Mouse (Mus musculus): ENCODE data around the gene Tsacc. TPM values are rescaled to one million over a fixed set of nuclear protein-coding genes. Genes with fewer than 3 reads are reported as not detected.
"Not testable (repeated sequence)": the region's sequence is repeated elsewhere in the genome, so short reads cannot be mapped to it uniquely, and the experiment has no call there.

The Tsacc gene
- total RNA-seq (2015) = 2.8 and 6.6 TPM in 2 replicates
- 0.95 and 3.5 TPM in 2 replicates for total RNA-seq (2017)

GRCm38 (mm10) chr3:88296561-88297318 is at the start of gene Tsacc, which contains the start of gene Cct3:
Tsacc (minus strand) TSS chr3:88296999.
Cct3 (plus strand) TSS chr3:88297116.
- ATAC-seq (ENCODE audit: poor library complexity, severe bottlenecking) = peak; percentile 91

DNA sequence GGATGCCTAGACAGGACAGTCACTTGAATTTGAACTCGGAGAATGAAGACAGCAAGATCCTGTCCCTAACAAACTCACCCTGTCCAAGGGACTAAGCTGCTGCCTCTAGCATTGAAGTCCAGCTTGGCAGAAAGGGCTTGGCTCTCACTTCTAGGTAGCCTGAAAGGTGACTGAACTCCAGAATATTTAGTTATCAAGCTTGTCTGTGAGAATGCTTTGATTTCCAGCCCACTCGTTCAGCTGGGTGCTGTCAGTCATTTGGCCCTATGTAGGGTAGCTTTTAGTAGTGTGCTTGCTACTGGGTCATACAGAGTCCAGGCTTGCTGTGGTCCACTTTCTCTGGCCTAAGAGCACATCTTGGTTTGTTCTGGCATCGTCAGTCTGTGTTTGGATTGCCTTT is 42.2 kb upstream of the Tsacc start:
- ATAC-seq (ENCODE audit: poor library complexity, severe bottlenecking) = no peak

DNA sequence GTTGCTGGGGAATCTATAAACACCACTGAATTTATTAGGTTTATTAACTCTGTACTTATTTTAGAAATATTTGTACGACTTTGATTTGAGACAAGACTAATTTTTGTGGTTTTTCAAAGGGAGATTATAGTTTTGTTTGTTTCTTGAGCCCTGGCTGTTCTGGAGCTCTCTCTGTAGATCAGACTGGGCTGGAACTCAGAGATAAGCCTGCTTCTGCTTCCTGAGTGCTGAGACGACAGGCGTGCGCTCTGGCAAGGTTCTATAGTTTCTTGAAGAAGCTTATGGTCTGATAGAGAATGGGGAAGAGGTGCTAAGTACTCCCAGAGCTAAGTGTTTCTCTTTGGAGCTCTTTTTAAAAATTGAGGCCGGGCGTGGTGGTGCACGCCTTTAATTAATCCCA is 41.5 kb upstream of the Tsacc start:
- ATAC-seq (ENCODE audit: poor library complexity, severe bottlenecking) = no peak

GRCm38 (mm10) chr3:88337367-88338020 is 40.7 kb upstream of the Tsacc start:
- ATAC-seq (ENCODE audit: poor library complexity, severe bottlenecking) = peak; percentile 20

DNA sequence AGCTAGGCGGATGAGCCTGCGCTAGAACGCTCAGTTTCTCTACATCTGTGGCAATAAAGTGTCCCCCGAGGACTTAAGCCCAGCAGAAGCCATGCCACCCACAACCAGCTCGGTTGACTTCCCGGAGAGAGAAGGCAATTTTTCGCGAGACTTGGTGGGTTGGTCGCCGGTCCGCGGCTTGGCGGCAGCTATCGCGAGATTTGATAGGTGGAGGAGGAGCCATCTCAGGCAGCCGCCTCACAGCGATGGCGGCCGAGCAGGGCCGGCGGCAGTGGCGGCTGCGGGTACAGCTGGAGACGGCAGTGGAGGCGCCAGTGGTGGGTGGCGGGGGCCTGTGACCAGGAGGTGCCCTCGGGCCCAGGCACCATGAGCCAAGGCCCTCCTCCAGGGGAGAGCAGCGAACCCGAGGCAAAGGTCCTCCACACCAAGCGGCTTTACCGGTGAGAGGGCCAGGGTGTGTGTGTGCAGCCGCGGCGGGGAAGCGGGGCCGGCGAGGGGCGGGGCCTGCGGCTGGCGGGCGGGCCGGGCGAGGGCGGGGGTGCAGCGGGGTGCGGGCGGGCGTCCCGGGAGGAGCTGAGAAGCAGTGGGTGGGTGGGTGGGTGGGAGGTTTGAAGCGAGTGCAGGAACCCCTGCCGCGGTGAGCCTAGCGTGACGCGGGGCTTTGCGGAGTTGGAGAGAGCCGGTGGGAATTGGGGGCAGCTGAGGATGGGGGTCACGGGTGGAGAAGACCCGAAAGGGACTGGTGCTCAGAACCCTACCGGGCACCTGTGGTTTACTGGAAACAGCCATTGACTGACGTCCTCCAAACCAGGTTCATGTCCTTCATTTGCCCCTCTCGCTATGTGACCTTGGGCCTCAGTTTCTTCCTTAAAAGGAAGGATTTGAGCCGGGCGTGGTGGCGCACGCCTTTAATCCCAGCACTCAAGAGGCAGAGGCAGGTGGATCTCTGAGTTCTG is 39.5 kb upstream of the Tsacc start, which contains the start of the genes Tmem79 and Smg5:
TSS of gene Tmem79 (minus strand) at position 91 of the 956 bp plus-strand sequence.
TSS of gene Smg5 (plus strand) at position 203 of the 956 bp plus-strand sequence.
- ATAC-seq (ENCODE audit: poor library complexity, severe bottlenecking) = peak; percentile 90

DNA sequence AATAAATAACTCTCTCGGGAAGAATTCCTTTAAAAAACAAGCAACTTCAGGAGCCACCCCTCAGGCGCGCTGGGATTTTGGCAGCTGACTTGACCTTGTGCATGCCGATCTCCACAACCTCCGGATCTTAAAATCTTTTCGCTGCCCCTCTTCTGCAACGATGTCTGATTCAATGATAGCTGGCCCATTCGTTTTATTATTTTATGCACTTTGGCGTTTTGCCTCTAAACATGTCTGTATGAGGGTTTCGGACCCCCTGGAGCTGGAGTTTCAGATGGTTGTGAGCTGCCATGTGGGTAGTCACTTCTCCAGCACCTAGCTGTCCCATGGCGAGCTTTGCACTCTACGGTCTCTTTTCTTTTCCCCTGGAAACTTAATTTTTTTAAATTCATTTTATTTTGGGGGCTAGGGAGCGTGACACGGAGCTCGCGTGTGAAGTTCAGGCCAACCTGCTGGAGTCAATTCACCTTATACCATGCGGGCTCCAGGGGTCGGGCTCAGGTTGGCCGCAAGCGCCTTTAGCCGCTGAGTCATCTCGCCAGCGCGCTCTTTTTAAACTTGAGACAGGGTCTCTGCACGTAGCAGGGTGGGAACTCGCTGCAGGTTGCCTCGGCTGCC is 38.7 kb upstream of the Tsacc start:
- peak; percentile 52 for ATAC-seq (ENCODE audit: poor library complexity, severe bottlenecking)

GRCm38 (mm10) chr3:88334902-88335435 is 38.2 kb upstream of the Tsacc start:
- ATAC-seq (ENCODE audit: poor library complexity, severe bottlenecking) = no peak

DNA sequence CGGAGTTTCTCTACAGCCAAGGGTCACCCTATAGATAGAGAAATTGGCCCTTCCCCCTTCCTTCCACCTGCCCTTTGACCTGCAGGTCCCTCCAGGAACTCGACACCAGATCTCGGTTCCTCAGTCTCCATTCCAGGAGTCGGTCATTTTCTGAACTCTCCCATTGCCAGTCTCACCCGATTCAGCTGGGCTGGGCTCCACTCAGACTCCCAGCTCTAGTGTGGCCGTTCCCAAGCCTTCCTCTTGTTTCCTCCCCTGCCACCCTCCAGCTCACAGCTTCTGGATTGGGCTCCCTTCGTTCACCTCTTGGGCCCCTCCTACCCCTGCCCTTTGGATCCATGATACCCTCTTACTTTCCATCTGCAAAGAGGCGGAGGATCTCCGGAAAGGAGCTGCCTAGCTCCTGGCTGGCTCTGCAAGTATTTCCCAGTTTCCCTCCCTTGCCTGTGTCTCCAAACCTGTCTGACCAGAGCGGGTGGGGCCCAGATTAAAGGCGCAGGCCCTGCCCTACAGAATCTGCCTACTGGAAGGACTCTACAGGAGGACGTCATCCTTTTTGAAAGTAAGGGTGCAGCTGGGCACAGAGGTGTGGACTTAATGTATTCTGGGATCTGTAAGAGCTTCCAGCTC is 37.3 kb upstream of the Tsacc start:
- ATAC-seq (ENCODE audit: poor library complexity, severe bottlenecking) = no peak

DNA sequence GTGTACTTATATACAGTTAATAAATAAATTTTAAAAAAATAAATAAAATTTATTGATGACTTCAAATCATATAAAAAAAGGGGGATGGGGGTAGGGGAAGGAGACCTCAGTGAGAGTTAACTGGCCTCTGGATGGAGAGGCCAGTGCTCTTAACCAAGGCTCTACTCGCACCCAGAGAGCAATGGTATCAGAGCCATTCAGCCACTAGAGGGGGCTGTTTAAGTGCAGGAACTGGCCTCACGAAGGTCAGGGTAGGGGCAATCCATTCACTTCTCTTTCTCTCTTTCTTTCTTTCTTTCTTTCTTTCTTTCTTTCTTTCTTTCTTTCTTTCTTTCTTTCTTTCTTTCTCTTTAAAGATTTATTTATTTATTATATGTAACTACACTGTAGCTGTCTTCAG is 34.5 kb upstream of the Tsacc start:
- 0 out of 2 replicates have a peak, but pooled peaks have one; percentile 44 for ATAC-seq (ENCODE audit: poor library complexity, severe bottlenecking)

DNA sequence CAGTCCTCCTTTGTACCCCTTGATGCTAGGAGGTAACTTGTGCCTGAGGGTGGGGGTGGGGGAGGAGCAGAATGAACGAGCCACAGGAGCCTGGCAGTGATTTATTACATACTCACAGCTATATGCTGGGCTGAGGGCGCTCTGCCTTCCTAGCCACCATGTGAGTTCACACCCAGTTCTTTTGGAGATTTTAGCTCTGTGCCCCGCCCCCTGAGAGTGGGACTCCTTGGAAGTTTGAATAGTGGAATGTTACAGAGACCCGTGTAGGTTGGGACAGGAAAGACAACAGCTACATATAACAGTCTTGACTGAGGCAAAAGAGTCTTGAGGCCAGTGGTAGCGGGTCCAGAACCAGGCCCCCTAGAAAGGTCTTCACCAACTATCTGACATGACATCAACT is 32.2 kb upstream of the Tsacc start:
- ATAC-seq (ENCODE audit: poor library complexity, severe bottlenecking) = no peak

- peak; percentile 94 for ATAC-seq (ENCODE audit: poor library complexity, severe bottlenecking)
Observed at GRCm38 (mm10) chr3:88324951-88325405, 28.2 kb upstream of the Tsacc start, which contains the start of gene Glmp. Glmp (plus strand) TSS chr3:88325023.

DNA sequence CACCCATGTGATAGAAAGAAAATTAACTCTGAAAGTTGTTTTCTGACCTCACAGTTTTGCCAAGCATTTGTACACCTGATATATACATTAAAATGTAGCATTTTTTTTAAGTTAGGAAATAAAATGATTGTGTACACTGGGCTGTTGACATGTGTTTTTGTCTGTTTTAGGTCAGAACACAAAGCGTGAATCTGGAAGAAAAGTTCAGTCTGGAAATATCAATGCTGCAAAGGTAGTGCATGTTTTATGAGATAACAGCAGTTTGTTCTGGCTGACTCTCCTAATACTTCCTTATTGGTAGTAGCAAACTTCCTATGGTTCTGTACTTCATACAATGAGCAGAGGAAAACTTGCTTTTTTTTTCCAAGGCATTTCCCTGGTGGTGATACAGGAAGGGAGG is 2.4 kb upstream of the Tsacc start:
- no peak for ATAC-seq (ENCODE audit: poor library complexity, severe bottlenecking)

DNA sequence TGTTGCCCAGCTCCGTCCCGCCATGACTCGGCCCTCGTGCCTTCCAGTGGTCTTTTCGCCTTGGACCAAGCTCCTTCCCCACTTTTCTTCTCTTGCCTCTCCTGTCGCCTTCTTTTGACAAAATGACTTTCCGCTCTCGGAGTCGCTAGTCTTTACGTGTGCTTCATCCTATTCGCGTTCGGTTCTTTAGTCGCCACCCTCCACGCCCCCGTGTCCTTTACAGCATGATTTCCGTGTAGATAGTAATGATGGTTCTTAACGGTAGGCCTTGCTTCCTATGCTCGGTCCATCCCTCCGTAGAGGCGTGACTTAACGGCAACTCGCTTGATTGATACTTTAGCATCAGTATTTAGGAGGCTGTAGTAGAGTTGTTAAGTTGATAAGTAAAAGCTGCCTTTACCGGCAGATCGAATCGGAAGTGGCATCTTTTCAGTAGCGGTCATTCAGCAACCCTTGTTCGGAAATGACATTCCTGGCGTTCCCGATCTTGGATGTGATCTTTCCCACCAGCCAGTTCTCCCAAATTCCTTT is 587 bp upstream of the Tsacc start:
- ATAC-seq (ENCODE audit: poor library complexity, severe bottlenecking) = peak; percentile 17

- ATAC-seq (ENCODE audit: poor library complexity, severe bottlenecking) = no peak
Observed at GRCm38 (mm10) chr3:88296110-88296560, 664 bp downstream of the Tsacc start.

DNA sequence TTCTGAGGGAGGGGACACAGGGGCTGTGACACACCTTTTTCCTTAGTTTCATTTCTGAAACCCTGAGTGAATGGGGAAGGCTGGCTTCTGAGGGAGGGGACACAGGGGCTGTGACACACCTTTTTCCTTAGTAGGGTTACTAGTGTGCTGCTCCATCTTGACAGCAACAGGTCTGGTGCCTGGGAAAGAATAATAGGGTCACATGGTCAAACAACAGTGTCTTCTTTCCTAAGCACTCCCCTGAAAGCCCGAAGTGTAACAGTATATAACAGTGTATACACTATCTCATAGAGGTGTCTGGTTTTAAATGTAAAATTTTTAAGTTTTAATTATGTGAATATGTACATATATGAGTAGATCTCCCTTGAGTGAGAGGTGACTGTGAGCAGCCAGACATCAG is 1.5 kb downstream of the Tsacc start:
- ATAC-seq (ENCODE audit: poor library complexity, severe bottlenecking) = not testable (repeated sequence)

DNA sequence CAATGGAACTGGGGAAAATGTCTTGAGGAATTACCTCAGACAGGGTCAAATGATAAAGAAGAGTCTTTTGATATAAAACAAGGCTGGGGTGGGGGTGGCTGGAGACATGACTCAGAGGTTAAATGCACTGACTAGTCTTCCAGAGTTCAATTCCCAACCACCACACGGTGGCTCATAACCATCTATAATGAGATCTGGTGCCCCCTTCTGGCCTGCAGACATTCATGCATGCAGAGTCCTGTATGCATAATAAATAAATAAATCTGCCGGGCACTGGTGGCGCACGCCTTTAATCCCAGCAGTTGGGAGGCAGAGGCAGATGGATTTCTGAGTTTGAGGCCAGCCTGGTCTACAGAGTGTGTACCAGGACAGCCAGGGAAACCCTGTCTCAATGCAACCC is 4.8 kb downstream of the Tsacc start:
- ATAC-seq (ENCODE audit: poor library complexity, severe bottlenecking) = no peak

DNA sequence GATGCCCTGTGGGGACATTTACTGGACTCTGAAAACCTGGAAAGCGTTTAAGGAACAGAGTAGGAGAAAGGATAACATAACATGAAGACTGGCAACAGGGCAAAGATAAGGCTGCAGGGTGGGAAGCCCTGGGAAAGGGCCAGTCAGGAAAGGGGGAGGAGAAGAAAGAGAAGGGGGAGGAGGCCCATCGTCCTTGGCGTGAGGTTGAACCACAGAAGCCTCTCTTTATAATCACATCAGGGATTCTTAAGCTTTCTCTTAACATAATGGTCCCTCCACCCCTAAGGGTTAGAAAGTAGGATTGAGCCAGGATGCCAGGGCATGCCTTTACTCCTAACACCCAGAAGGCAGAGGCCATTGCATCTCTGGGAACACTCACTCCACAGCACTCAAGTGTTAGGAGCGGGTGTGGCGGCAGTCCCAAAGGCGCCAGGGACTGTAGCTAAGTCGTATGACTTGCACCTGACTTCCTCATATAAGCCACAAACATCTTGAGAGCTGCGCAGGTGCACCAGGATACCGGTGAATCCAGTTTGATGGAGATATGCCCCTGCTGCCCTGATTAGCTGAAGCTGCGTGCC is 8.6 kb downstream of the Tsacc start:
- ATAC-seq (ENCODE audit: poor library complexity, severe bottlenecking) = not testable (repeated sequence)

DNA sequence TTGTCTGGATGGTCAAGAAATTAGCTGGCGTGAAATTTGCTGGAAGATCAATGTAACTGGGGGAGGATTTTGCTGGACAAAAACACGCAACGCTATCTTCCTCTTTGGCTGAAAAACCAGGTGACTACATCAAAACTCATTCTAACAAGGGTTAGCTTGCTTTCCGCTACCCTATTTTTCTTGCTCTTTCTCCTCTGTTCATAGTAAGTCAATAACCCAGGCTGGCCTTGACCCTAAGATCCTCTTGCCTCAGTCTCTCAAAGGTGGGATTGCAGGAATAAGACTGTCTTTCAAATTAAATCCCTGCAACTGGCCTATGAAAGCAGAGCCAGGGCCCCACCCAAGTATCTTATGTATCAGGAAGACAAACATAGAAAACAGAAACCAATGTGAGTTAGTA is 9.7 kb downstream of the Tsacc start, which contains the start of gene Gm38392:
TSS of gene Gm38392 (minus strand) at position 101 of the 400 bp plus-strand sequence.
- ATAC-seq (ENCODE audit: poor library complexity, severe bottlenecking) = no peak

GRCm38 (mm10) chr3:88285565-88285895 is 11.3 kb downstream of the Tsacc start:
- not testable (repeated sequence) for ATAC-seq (ENCODE audit: poor library complexity, severe bottlenecking)
